Mouse (Mus musculus): ENCODE results near the gene Rere.

DNA sequence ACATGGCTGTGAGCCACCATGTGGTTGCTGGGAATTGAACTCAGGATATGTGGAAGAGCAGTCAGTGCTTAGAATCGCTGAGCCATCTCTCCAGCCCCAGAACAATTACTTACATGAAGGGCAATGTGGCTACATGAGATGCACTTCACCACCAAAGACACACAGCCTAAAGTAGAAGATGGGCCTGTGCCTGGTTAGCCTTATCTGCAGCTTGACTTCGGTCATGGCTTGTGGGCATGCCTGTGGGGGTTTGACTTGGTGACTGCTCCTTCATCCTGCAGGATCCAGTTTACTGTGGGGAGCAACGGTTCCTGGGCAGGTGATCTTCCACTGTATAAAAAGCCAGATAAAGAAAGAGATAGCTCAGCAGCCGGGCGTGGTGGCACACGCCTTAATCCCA is 196.6 kb downstream of the Rere start:
- no peak for TF ChIP-seq CTCF (IDR thresholded peaks at IDR 0.05)
- no peak for TF ChIP-seq POLR2A (IDR thresholded peaks at IDR 0.05; ENCODE audit: insufficient read depth, low read depth, low read length)
- TF ChIP-seq EP300 (IDR thresholded peaks at IDR 0.05; ENCODE audit: insufficient read depth, low read depth, low read length): no peak

Measured in heart, adult 2 months (tissue).